ENCODE assay signal across 17 mouse cellular contexts in the genomic region with DNA sequence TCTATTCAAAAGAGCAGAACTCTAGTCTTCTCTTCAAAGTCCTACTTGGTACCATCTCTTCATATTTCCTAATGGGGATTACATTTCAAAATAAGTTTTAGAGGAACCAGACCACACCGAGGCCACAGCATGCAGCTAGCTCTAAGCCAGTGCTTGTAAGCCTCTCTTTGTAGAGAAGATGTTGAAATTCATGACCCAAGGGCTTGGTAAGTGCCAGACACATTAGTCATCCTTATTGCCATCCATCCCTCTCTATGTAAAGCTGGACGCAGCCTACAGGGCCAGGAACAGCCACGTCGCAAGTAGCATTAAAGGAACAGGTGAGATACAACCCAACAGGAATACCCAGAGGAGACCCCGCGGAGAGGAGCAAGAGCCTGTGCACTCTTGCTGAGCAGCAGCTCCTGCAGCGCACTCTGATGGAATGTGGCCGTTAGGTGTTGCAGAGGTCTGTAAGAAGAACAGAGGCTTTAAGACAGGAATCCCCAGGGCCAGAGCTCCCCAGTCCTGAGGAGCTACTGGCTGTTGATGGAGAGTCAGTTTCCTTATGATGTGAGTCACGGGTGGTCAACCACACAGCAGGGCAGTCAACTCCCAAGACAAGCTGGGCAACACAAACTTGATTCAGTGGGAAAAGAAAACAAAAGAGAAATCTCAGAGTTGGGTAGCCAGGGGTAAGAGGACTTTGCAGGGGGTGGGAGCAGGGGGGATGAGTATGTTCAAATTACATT. TPM values are rescaled to one million over a fixed set of nuclear protein-coding genes. Genes with fewer than 3 reads are reported as not detected.
A peak's percentile ranks its signal among the peaks of the same experiment; 100 is the strongest.
DNase-seq lines count a peak whose midpoint lies in the region; ATAC-seq lines count a peak whose summit lies in the region.
"Had no signal": no experiment of that assay in that cellular context is flagged by ENCODE, and none has a peak within 500 bp of the region (broad histone marks: within the 10 kb centered on the region; RNA-seq: fewer than 3 reads in every experiment).

No protein-coding gene starts in this region.

- peak; percentile 73 for ATAC-seq in kidney, embryonic 16.5 days (ENCODE audit: low FRiP score, low TSS enrichment)
- peak; percentile 54 for ATAC-seq in granulocyte monocyte progenitor cell, adult 5-6 weeks (replicated peaks; ENCODE audit: poor library complexity, severe bottlenecking)
- no peak for ATAC-seq in forebrain, embryonic 11.5 days (replicated peaks; ENCODE audit: low FRiP score)
- ATAC-seq: forebrain, embryonic 16.5 days; midbrain, embryonic 16.5 days had no signal

- H3K9ac ChIP-seq in kidney, embryonic 16.5 days (replicated peaks; ENCODE audit: low read length): no peak overlapping the region
- H3K9ac ChIP-seq in forebrain, embryonic 11.5 days (ENCODE audit: low read length): no peak overlapping the region
- H3K9ac ChIP-seq: limb, embryonic 15.5 days had no signal

- H3K27me3 ChIP-seq in kidney, embryonic 16.5 days (ENCODE audit: insufficient read depth, low read length): no peaks in the 10 kb centered on the region
- H3K27me3 ChIP-seq in forebrain, embryonic 11.5 days (ENCODE audit: control insufficient read depth, insufficient read depth, low read length): no peaks in the 10 kb centered on the region
- H3K27me3 ChIP-seq: limb, embryonic 15.5 days; megakaryocyte, embryonic 14.5 days had no signal

- 45% methylated on average over 9 of the region's 9 CpGs for WGBS in kidney, embryonic 16.5 days
- 79% methylated on average over 9 of the region's 9 CpGs for WGBS in forebrain, embryonic 11.5 days

- H3K4me2 ChIP-seq in kidney, embryonic 16.5 days (replicated peaks; ENCODE audit: low read depth, low read length): no peak overlapping the region
- no peak overlapping the region for H3K4me2 ChIP-seq in forebrain, embryonic 11.5 days (ENCODE audit: low read depth, low read length, severe bottlenecking)
- H3K4me2 ChIP-seq: limb, embryonic 15.5 days had no signal

- H3K27ac ChIP-seq in kidney, embryonic 16.5 days (ENCODE audit: low read length): no peak overlapping the region
- no peak overlapping the region for H3K27ac ChIP-seq in forebrain, embryonic 11.5 days (ENCODE audit: low read depth, low read length)
- H3K27ac ChIP-seq: limb, embryonic 15.5 days; stomach, postnatal 0 days had no signal

- no peaks in the 10 kb centered on the region for H3K9me3 ChIP-seq in kidney, embryonic 16.5 days (ENCODE audit: low read length)
- no peaks in the 10 kb centered on the region for H3K9me3 ChIP-seq in forebrain, embryonic 11.5 days (ENCODE audit: control insufficient read depth, low read length)
- H3K9me3 ChIP-seq: limb, embryonic 15.5 days; megakaryocyte, embryonic 14.5 days had no signal

- DNase-seq in kidney, adult 11 months: no peak
- peak; percentile 80 for DNase-seq in 416B (ENCODE audit: low read depth)
- DNase-seq in R1 (ENCODE audit: low read depth, low spot score): peak; percentile 35
- no peak for DNase-seq in retina, postnatal 1 day
- DNase-seq in cerebellum, adult 11-12 months: no peak
- no peak for DNase-seq in forebrain, embryonic 11.5 days (ENCODE audit: low spot score)
- DNase-seq: cerebellum, postnatal 25 days; lung, adult 18-20 months; right cerebral cortex, postnatal 14 days; thymus, postnatal 14 days had no signal

- no peak overlapping the region for H3K4me3 ChIP-seq in kidney, embryonic 16.5 days (ENCODE audit: low read length)
- H3K4me3 ChIP-seq in forebrain, embryonic 11.5 days (ENCODE audit: low read depth, low read length): no peak overlapping the region
- H3K4me3 ChIP-seq: limb, embryonic 15.5 days; megakaryocyte, embryonic 14.5 days had no signal

- no peaks in the 10 kb centered on the region for H3K36me3 ChIP-seq in kidney, embryonic 16.5 days (ENCODE audit: insufficient read depth, low read length)
- H3K36me3 ChIP-seq in forebrain, embryonic 11.5 days (ENCODE audit: control insufficient read depth, insufficient read depth, low read length): no peaks in the 10 kb centered on the region

- H3K4me1 ChIP-seq in kidney, embryonic 16.5 days (ENCODE audit: insufficient read depth, low read length): peaks cover 33% of the 10 kb centered on the region
- H3K4me1 ChIP-seq in forebrain, embryonic 11.5 days (replicated peaks; ENCODE audit: control insufficient read depth, insufficient read depth, low read length): 0 out of 2 replicates have a peak, but pooled peaks cover 5% of the 10 kb centered on the region

RNA-seq across cellular contexts. Expression of a gene that starts 45.8 kb away (rescaled TPM):
- polyA plus RNA-seq in kidney, embryonic 16.5 days (2015; fragmentation: Nextera tagmentation; extraction: Ambion mirVana): 15.2 and 17.7 TPM in 2 replicates
- 4.5 and 12.5 TPM in 2 replicates for total RNA-seq in granulocyte monocyte progenitor cell, adult 5-6 weeks (2014; fragmentation: Nextera tagmentation)
- 5.6 and 17.1 TPM in 2 replicates for total RNA-seq in granulocyte monocyte progenitor cell, adult 5-6 weeks (2017)
- polyA plus RNA-seq in forebrain, embryonic 11.5 days (2014; fragmentation: Nextera tagmentation; extraction: Ambion mirVana): 13.5 and 14.2 TPM in 2 replicates

Comparison
In these comparisons a context has a peak if more than half of its experiments do, and no peak if none do; other contexts are left out.
1. DNase-seq: peak in 416B (single experiment) and R1 (single experiment); none in kidney, adult 11 months (single experiment), retina, postnatal 1 day (single experiment), cerebellum, adult 11-12 months (single experiment) and forebrain, embryonic 11.5 days (single experiment).